Mouse (Mus musculus) liver, embryonic 13.5 days (tissue): ENCODE data around the gene Nsl1. TPM values are rescaled to one million over a fixed set of nuclear protein-coding genes. Genes with fewer than 3 reads are reported as not detected.

Source experiments
- ATAC-seq: fragments of 200-750 bp; cut with Nextera tagmentation; 2 replicates; pipeline ENCODE4 v1.8.0; 2017; ENCODE audit warnings: low read depth, mild to moderate bottlenecking, moderate number of reproducible peaks, moderate library complexity
- DNase-seq: peaks from one replicate; pipeline ENCODE4 v3.0.0; 2022
- H3K27ac ChIP-seq: fragments of 300-500 bp; sonication (generic); 2 replicates; pipeline ENCODE4 v1.5.1; 2015; ENCODE audit warnings: moderate library complexity, mild to moderate bottlenecking, inconsistent platforms
- H3K27me3 ChIP-seq: fragments of 300-500 bp; sonication (generic); 2 replicates; pipeline ENCODE4 v1.6.1; 2015; ENCODE audit warnings: mild to moderate bottlenecking, inconsistent platforms
- H3K36me3 ChIP-seq: fragments of 300-500 bp; sonication (generic); 2 replicates; pipeline ENCODE4 v1.6.1; 2015; ENCODE audit warnings: mild to moderate bottlenecking, inconsistent platforms
- H3K4me1 ChIP-seq: fragments of 300-500 bp; sonication (generic); replicated peaks from 2 replicates; pipeline ENCODE4 v1.6.1; 2015; ENCODE audit warnings: inconsistent platforms
- H3K4me2 ChIP-seq: fragments of 300-500 bp; sonication (generic); 2 replicates; pipeline ENCODE4 v1.6.1; 2015; ENCODE audit warnings: inconsistent platforms, mild to moderate bottlenecking, moderate library complexity
- H3K4me3 ChIP-seq: fragments of 300-500 bp; sonication (generic); replicated peaks from 2 replicates; pipeline ENCODE4 v1.5.1; 2015; ENCODE audit warnings: mild to moderate bottlenecking, inconsistent platforms
- H3K9ac ChIP-seq: fragments of 300-500 bp; sonication (generic); 2 replicates; pipeline ENCODE4 v1.6.1; 2015; ENCODE audit warnings: mild to moderate bottlenecking, inconsistent platforms
- H3K9me3 ChIP-seq: fragments of 300-500 bp; sonication (generic); replicated peaks from 2 replicates; pipeline ENCODE4 v1.6.1; 2016; ENCODE audit warnings: inconsistent platforms
- WGBS: fragments of 180-500 bp; shearing (Covaris S2); methylation state at CpG from one replicate; pipeline ENCODE4 v1.1.7; 2015; ENCODE audit not compliant: insufficient replicate concordance; 5-methylcytosine and 5-hydroxymethylcytosine counted together
- polyA plus RNA-seq: library from polyadenylated mRNA; unstranded; fragments of >200 nt; fragmentation: Nextera tagmentation; extraction: Ambion mirVana; gene quantifications from 2 replicates; pipeline ENCODE4 v1.2.1, GENCODE M21; 2015

Gene Nsl1
- polyA plus RNA-seq, 1 experiment from 2014 or later = 16.7 TPM

- H3K4me2 ChIP-seq = no peak overlapping the region
- 49% methylated on average over 2 of the region's 2 CpGs for WGBS
- no peaks in the 10 kb centered on the region for H3K36me3 ChIP-seq
- no peak for DNase-seq
- H3K4me1 ChIP-seq = peaks cover 22% of the 10 kb centered on the region
- H3K9me3 ChIP-seq = no peaks in the 10 kb centered on the region
- peak; percentile 70; the same call in 1 of the 2 replicates for ATAC-seq
- no peak overlapping the region for H3K9ac ChIP-seq
- H3K27me3 ChIP-seq = no peaks in the 10 kb centered on the region
- peak overlapping the region; percentile 66; the same call in 1 of the 2 replicates for H3K27ac ChIP-seq
- no peak overlapping the region for H3K4me3 ChIP-seq
Measured at GRCm38 (mm10) chr1:191055533-191055873, 7.3 kb upstream of the Nsl1 start.

- no peaks in the 10 kb centered on the region for H3K27me3 ChIP-seq
- H3K4me1 ChIP-seq = peaks cover 35% of the 10 kb centered on the region
- H3K4me3 ChIP-seq = no peak overlapping the region
- no peak for ATAC-seq
- no peak overlapping the region for H3K27ac ChIP-seq
- no peaks in the 10 kb centered on the region for H3K9me3 ChIP-seq
- DNase-seq = no peak
- H3K4me2 ChIP-seq = no peak overlapping the region
- H3K36me3 ChIP-seq = no peaks in the 10 kb centered on the region
- WGBS = 60% methylated on average over 3 of the region's 3 CpGs
- H3K9ac ChIP-seq = no peak overlapping the region
Measured at GRCm38 (mm10) chr1:191057461-191057860, 5.4 kb upstream of the Nsl1 start.

GRCm38 (mm10) chr1:191062241-191062780, 501 bp upstream of the Nsl1 start:
- WGBS = 6% methylated on average over 15 of the region's 15 CpGs
- peak overlapping the region; percentile 86 for H3K27ac ChIP-seq
- peak overlapping the region; percentile 97 for H3K4me3 ChIP-seq
- H3K9me3 ChIP-seq = no peaks in the 10 kb centered on the region
- peaks cover 38% of the 10 kb centered on the region for H3K4me1 ChIP-seq
- peaks cover 26% of the 10 kb centered on the region for H3K36me3 ChIP-seq
- peak overlapping the region; percentile 83 for H3K4me2 ChIP-seq
- no peaks in the 10 kb centered on the region for H3K27me3 ChIP-seq
- peak overlapping the region; percentile 94 for H3K9ac ChIP-seq
- ATAC-seq = peak; percentile 49
- no peak for DNase-seq

- Histone ChIP-seq H3K9ac (peak overlapping the region; percentile 94), H3K36me3 (peaks cover 40% of the 10 kb centered on the region), H3K4me2 (peak overlapping the region; percentile 83), H3K4me1 (peaks cover 33% of the 10 kb centered on the region), H3K27me3 (no peaks in the 10 kb centered on the region), H3K27ac (no peak overlapping the region; the same call in 1 of the 2 replicates), H3K9me3 (no peaks in the 10 kb centered on the region), H3K4me3 (peak overlapping the region; percentile 97)
- DNase-seq (no peak), ATAC-seq (no peak)
- 35% methylated on average over 9 of the region's 9 CpGs for WGBS
Measured at GRCm38 (mm10) chr1:191063700-191064099, 888 bp downstream of the Nsl1 start.

- Histone ChIP-seq H3K4me2 (peak overlapping the region; percentile 46), H3K4me1 (peaks cover 33% of the 10 kb centered on the region), H3K9me3 (no peaks in the 10 kb centered on the region), H3K27ac (no peak overlapping the region), H3K27me3 (no peaks in the 10 kb centered on the region), H3K36me3 (peaks cover 48% of the 10 kb centered on the region), H3K4me3 (peak overlapping the region; percentile 24), H3K9ac (peak overlapping the region; percentile 18)
- WGBS = 75% methylated on average over 2 of the region's 2 CpGs
- no peak for DNase-seq
- ATAC-seq = no peak
Measured at GRCm38 (mm10) chr1:191064535-191064934, 1.7 kb downstream of the Nsl1 start.

GRCm38 (mm10) chr1:191065188-191065587, 2.4 kb downstream of the Nsl1 start:
- whole genome bisulfite sequencing = 57% methylated on average over 4 of the region's 4 CpGs
- ATAC-seq (no peak), DNase-seq (no peak)
- peaks cover 55% of the 10 kb centered on the region for H3K36me3 ChIP-seq
- no peaks in the 10 kb centered on the region for H3K9me3 ChIP-seq
- peak overlapping the region; percentile 46 for H3K4me2 ChIP-seq
- peak overlapping the region; percentile 24 for H3K4me3 ChIP-seq
- H3K4me1 ChIP-seq = peaks cover 33% of the 10 kb centered on the region
- H3K27me3 ChIP-seq = no peaks in the 10 kb centered on the region
- peak overlapping the region; percentile 21; the same call in 1 of the 2 replicates for H3K27ac ChIP-seq
- H3K9ac ChIP-seq = peak overlapping the region; percentile 18; the same call in 1 of the 2 replicates

GRCm38 (mm10) chr1:191068377-191068776, 5.6 kb downstream of the Nsl1 start:
- H3K4me2 ChIP-seq = no peak overlapping the region
- no peak overlapping the region for H3K27ac ChIP-seq
- DNase-seq = no peak
- peaks cover 87% of the 10 kb centered on the region for H3K36me3 ChIP-seq
- no peak for ATAC-seq
- no peak overlapping the region for H3K9ac ChIP-seq
- no peaks in the 10 kb centered on the region for H3K27me3 ChIP-seq
- no peaks in the 10 kb centered on the region for H3K9me3 ChIP-seq
- 84% methylated on average over 5 of the region's 5 CpGs for WGBS
- peaks cover 31% of the 10 kb centered on the region for H3K4me1 ChIP-seq
- no peak overlapping the region for H3K4me3 ChIP-seq

GRCm38 (mm10) chr1:191070259-191070658, 7.4 kb downstream of the Nsl1 start:
- peaks cover 16% of the 10 kb centered on the region for H3K4me1 ChIP-seq
- no peaks in the 10 kb centered on the region for H3K9me3 ChIP-seq
- ATAC-seq (no peak), DNase-seq (no peak)
- H3K27me3 ChIP-seq = no peaks in the 10 kb centered on the region
- no peak overlapping the region for H3K9ac ChIP-seq
- H3K36me3 ChIP-seq = peaks cover 100% of the 10 kb centered on the region
- no peak overlapping the region for H3K4me3 ChIP-seq
- H3K4me2 ChIP-seq = no peak overlapping the region
- H3K27ac ChIP-seq = no peak overlapping the region
- 86% methylated on average over 4 of the region's 4 CpGs for WGBS

GRCm38 (mm10) chr1:191071613-191072012, 8.8 kb downstream of the Nsl1 start:
- no peak overlapping the region for H3K4me2 ChIP-seq
- ATAC-seq (no peak), DNase-seq (no peak)
- H3K27ac ChIP-seq = peak overlapping the region; percentile 23; the same call in 1 of the 2 replicates
- H3K27me3 ChIP-seq = no peaks in the 10 kb centered on the region
- no peak overlapping the region for H3K9ac ChIP-seq
- 79% methylated on average over 6 of the region's 6 CpGs for WGBS
- H3K4me3 ChIP-seq = no peak overlapping the region
- H3K4me1 ChIP-seq = peaks cover 11% of the 10 kb centered on the region; the same call in 1 of the 2 replicates
- peaks cover 99% of the 10 kb centered on the region for H3K36me3 ChIP-seq
- no peaks in the 10 kb centered on the region for H3K9me3 ChIP-seq

- WGBS = 85% methylated on average over 16 of the region's 16 CpGs
- Histone ChIP-seq H3K4me2 (no peak overlapping the region), H3K4me1 (peaks cover 11% of the 10 kb centered on the region; the same call in 1 of the 2 replicates), H3K9me3 (no peaks in the 10 kb centered on the region), H3K9ac (no peak overlapping the region), H3K36me3 (peaks cover 99% of the 10 kb centered on the region), H3K27ac (peak overlapping the region; percentile 55), H3K27me3 (no peaks in the 10 kb centered on the region), H3K4me3 (no peak overlapping the region)
- DNase-seq = no peak
- no peak for ATAC-seq
Measured at GRCm38 (mm10) chr1:191072329-191072913, 9.6 kb downstream of the Nsl1 start.

GRCm38 (mm10) chr1:191073001-191073400, 10.2 kb downstream of the Nsl1 start:
- no peak overlapping the region for H3K4me2 ChIP-seq
- no peaks in the 10 kb centered on the region for H3K27me3 ChIP-seq
- peaks cover 99% of the 10 kb centered on the region for H3K36me3 ChIP-seq
- WGBS = 70% methylated on average over 6 of the region's 6 CpGs
- H3K27ac ChIP-seq = peak overlapping the region; percentile 55; the same call in 1 of the 2 replicates
- no peak for DNase-seq
- peaks cover 11% of the 10 kb centered on the region; the same call in 1 of the 2 replicates for H3K4me1 ChIP-seq
- no peak overlapping the region for H3K9ac ChIP-seq
- no peak overlapping the region for H3K4me3 ChIP-seq
- no peak for ATAC-seq
- H3K9me3 ChIP-seq = no peaks in the 10 kb centered on the region

GRCm38 (mm10) chr1:191073486-191073885, 10.7 kb downstream of the Nsl1 start:
- Histone ChIP-seq H3K4me2 (no peak overlapping the region), H3K27ac (no peak overlapping the region), H3K9me3 (no peaks in the 10 kb centered on the region), H3K4me3 (no peak overlapping the region), H3K27me3 (no peaks in the 10 kb centered on the region), H3K4me1 (peaks cover 11% of the 10 kb centered on the region; the same call in 1 of the 2 replicates), H3K9ac (no peak overlapping the region), H3K36me3 (peaks cover 99% of the 10 kb centered on the region)
- WGBS = 63% methylated on average over 4 of the region's 4 CpGs
- ATAC-seq = no peak
- no peak for DNase-seq
